Mouse (Mus musculus): ENCODE measurements around the gene Fam102a.

DNA sequence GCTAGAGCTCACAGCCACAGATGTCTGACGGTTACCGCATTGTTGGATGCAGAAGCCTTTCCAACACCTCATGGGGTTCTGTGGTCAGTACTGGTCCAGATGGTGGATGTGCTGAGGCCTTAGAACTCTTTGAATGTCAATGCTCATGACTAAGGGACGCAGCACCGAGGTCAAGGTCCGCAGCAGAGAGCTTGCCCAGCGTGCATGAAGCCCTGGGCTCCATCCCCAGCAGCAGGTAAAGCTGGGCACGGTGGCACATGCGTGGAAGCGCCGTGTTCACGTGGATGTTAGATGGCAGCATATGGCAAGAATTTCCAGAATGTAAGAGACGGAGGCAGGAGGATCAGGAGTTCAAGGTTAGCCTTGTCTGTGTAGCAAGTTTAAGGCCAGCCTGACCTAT, 9.3 kb upstream of the Fam102a start:
- TF ChIP-seq POLR2A (IDR thresholded peaks at IDR 0.05; ENCODE audit: insufficient read depth, low read depth, low read length): no peak
- no peak for TF ChIP-seq CTCF (IDR thresholded peaks at IDR 0.05)
